ENCODE assay signal across 8 mouse cellular contexts in genomic region chr9:69397760-69398452, GRCm38 (mm10). TPM values are rescaled to one million over a fixed set of nuclear protein-coding genes. Genes with fewer than 3 reads are reported as not detected.
A peak's percentile ranks its signal among the peaks of the same experiment; 100 is the strongest.
DNase-seq lines count a peak whose midpoint lies in the region; ATAC-seq and TF ChIP-seq lines count a peak whose summit lies in the region.

Gene Ice2 (plus strand): TSS chr9:69397906.

- peak within 1 kb of the TSS; percentile 85 for H3K27ac ChIP-seq in forebrain, embryonic 14.5 days (ENCODE audit: low read depth, low read length)

- TF ChIP-seq CTCF in lung, adult 2 months (IDR thresholded peaks at IDR 0.05; ENCODE audit: insufficient read depth, low read length), result no peak

- DNase-seq in ES-CJ7 (ENCODE audit: low read depth, low spot score), result peak; percentile 73
- DNase-seq in forebrain, embryonic 14.5 days (ENCODE audit: low spot score), result peak; percentile 89
- peak; percentile 54 for DNase-seq in heart, postnatal 25 days (ENCODE audit: low spot score)
- peak; percentile 54 to 79 for DNase-seq in layer of hippocampus, adult 18-20 months (ENCODE audit: low spot score in 2 of 2)
- peak; percentile 65 for DNase-seq in lung, adult 2 months
- peak; percentile 39 to 47 for DNase-seq in thymus, adult 18-20 months

- H3K4me3 ChIP-seq in forebrain, embryonic 14.5 days (ENCODE audit: low read depth, low read length), result peak within 1 kb of the TSS; percentile 71
- H3K4me3 ChIP-seq in lung, adult 2 months (replicated peaks; ENCODE audit: extremely low read depth, low read depth, low read length), result peak within 1 kb of the TSS; percentile 78

- intact Hi-C loops in heart, postnatal 25 days (cut with DNase I), result no loop called here

- peak; percentile 90 for ATAC-seq in cerebellum, adult (ENCODE audit: insufficient number of reproducible peaks, low FRiP score, low TSS enrichment)
- ATAC-seq in forebrain, embryonic 14.5 days, result peak; percentile 94
- peak; percentile 69 for ATAC-seq in neutrophil, adult 5-6 weeks (ENCODE audit: extremely low read depth, insufficient number of reproducible peaks, low FRiP score, poor library complexity, severe bottlenecking)

- peak within 1 kb of the TSS; percentile 89 for H3K4me2 ChIP-seq in forebrain, embryonic 14.5 days (ENCODE audit: low read length)

- H3K4me1 ChIP-seq in forebrain, embryonic 14.5 days (ENCODE audit: control insufficient read depth, insufficient read depth, low read length), result peaks cover 7% of the 10 kb centered on the region
- H3K4me1 ChIP-seq in lung, adult 2 months (ENCODE audit: control insufficient read depth, insufficient read depth, low read length), result peaks cover 5% of the 10 kb centered on the region; the same call in 1 of the 2 replicates

- whole genome bisulfite sequencing in forebrain, embryonic 14.5 days, result under 1% methylated on average over 50 of the region's 53 CpGs
- under 1% methylated on average over 53 of the region's 53 CpGs for WGBS in lung, adult 2 months

- H3K27me3 ChIP-seq in forebrain, embryonic 14.5 days (replicated peaks; ENCODE audit: control insufficient read depth, insufficient read depth, low read length), result no peaks in the 10 kb centered on the region

- no peaks in the 10 kb centered on the region for H3K36me3 ChIP-seq in forebrain, embryonic 14.5 days (ENCODE audit: control insufficient read depth, insufficient read depth, low read length)

- peak within 1 kb of the TSS; percentile 88 for H3K9ac ChIP-seq in forebrain, embryonic 14.5 days (ENCODE audit: low read length)

- no peaks in the 10 kb centered on the region for H3K9me3 ChIP-seq in forebrain, embryonic 14.5 days (replicated peaks; ENCODE audit: control insufficient read depth, low read length)

- TF ChIP-seq POLR2A in lung, adult 2 months (IDR thresholded peaks at IDR 0.05; ENCODE audit: borderline replicate concordance, extremely low read depth, low read depth, low read length), result 0 out of 2 replicates have a peak, but pooled peaks have one; percentile 2

RNA-seq across cellular contexts. Expression of gene Ice2, which starts in this region (rescaled TPM):
- 12.9 and 13.8 TPM in 2 replicates for polyA plus RNA-seq in forebrain, embryonic 14.5 days (2014; fragmentation: Nextera tagmentation; extraction: Ambion mirVana)
- total RNA-seq in heart, postnatal 25 days (2021), result 1 to 10 TPM; 6.9 to 7.0 TPM
- 10 to 100 TPM; 10.8 to 11.4 TPM for total RNA-seq in layer of hippocampus, adult 18-20 months (2021)
- polyA plus RNA-seq in lung, adult 2 months (2012; rRNA removed), result 1.8 and 2.9 TPM in 2 replicates
- total RNA-seq in neutrophil, adult 5-6 weeks (2017), result 26.3 and 27.4 TPM in 2 replicates

Comparison
In these comparisons a context has a peak if more than half of its experiments do, and no peak if none do; other contexts are left out.
1. Peak in every context shown above with its lines: DNase-seq, ATAC-seq, H3K4me3 ChIP-seq and H3K27ac ChIP-seq.